8 mouse cellular contexts compared by ENCODE assay signal in genomic region chr3:104637427-104638402, GRCm38 (mm10). TPM values are rescaled to one million over a fixed set of nuclear protein-coding genes. Genes with fewer than 3 reads are reported as not detected.
DNase-seq lines count a peak whose midpoint lies in the region; ATAC-seq and TF ChIP-seq lines count a peak whose summit lies in the region.

No protein-coding gene starts in this region.

- peak overlapping the region; percentile 78 for H3K27ac ChIP-seq in intestine, postnatal 0 days (ENCODE audit: low read depth, low read length)
- H3K27ac ChIP-seq in lung, embryonic 15.5 days, result peak overlapping the region; percentile 81
- H3K27ac ChIP-seq in small intestine, adult 2 months (ENCODE audit: insufficient read depth, low read depth, low read length), result peak overlapping the region; percentile 6; the same call in 1 of the 2 replicates

- peak; percentile 34 for ATAC-seq in common myeloid progenitor, adult 5-6 weeks (replicated peaks; ENCODE audit: low read depth, poor library complexity, severe bottlenecking)
- ATAC-seq in intestine, postnatal 0 days, result peak; percentile 42
- ATAC-seq in lung, embryonic 15.5 days (ENCODE audit: borderline replicate concordance, extremely low read depth, low FRiP score, low TSS enrichment), result peak; percentile 63

- H3K27me3 ChIP-seq in intestine, postnatal 0 days (replicated peaks; ENCODE audit: control insufficient read depth, insufficient read depth, low read length), result no peaks in the 10 kb centered on the region
- no peaks in the 10 kb centered on the region for H3K27me3 ChIP-seq in lung, embryonic 15.5 days
- H3K27me3 ChIP-seq in small intestine, adult 2 months (ENCODE audit: control insufficient read depth, insufficient read depth, low read length), result no peaks in the 10 kb centered on the region

- TF ChIP-seq POLR2A in small intestine, adult 2 months (IDR thresholded peaks at IDR 0.05; ENCODE audit: low read depth, low read length), result no peak

- H3K4me3 ChIP-seq in intestine, postnatal 0 days (ENCODE audit: low read depth, low read length), result peak overlapping the region; percentile 89
- peak overlapping the region; percentile 96 for H3K4me3 ChIP-seq in lung, embryonic 15.5 days
- H3K4me3 ChIP-seq in small intestine, adult 2 months (ENCODE audit: low read depth, low read length), result peak overlapping the region; percentile 95

- no peaks in the 10 kb centered on the region for H3K9me3 ChIP-seq in intestine, postnatal 0 days (ENCODE audit: control insufficient read depth)
- no peaks in the 10 kb centered on the region for H3K9me3 ChIP-seq in lung, embryonic 15.5 days

- H3K9ac ChIP-seq in intestine, postnatal 0 days (ENCODE audit: low read depth, low read length), result peak overlapping the region; percentile 80
- peak overlapping the region; percentile 89 for H3K9ac ChIP-seq in lung, embryonic 15.5 days

- no peak for TF ChIP-seq CTCF in intestine, postnatal 0 days (IDR thresholded peaks at IDR 0.05; ENCODE audit: low read depth)
- TF ChIP-seq CTCF in small intestine, adult 2 months (IDR thresholded peaks at IDR 0.05; ENCODE audit: extremely low read depth, insufficient read length, insufficient replicate concordance, low read depth, low read length), result no peak

- DNase-seq in embryo, embryonic 11 days, result peak; percentile 58
- DNase-seq in embryo, embryonic 9.5 days (ENCODE audit: extremely low spot score), result no peak
- DNase-seq in CD4-positive helper T cell, adult 2 months (ENCODE audit: low read depth, low spot score), result peak; percentile 56
- peak; percentile 16 to 22 for DNase-seq in gastrocnemius, postnatal 4 days (ENCODE audit: low spot score in 2 of 2)

- 12% methylated on average over 38 of the region's 38 CpGs for WGBS in intestine, postnatal 0 days
- WGBS in lung, embryonic 15.5 days, result 12% methylated on average over 38 of the region's 38 CpGs
- WGBS in small intestine, adult 2 months, result 8% methylated on average over 38 of the region's 38 CpGs

- H3K36me3 ChIP-seq in intestine, postnatal 0 days (ENCODE audit: control insufficient read depth, insufficient read depth), result no peaks in the 10 kb centered on the region
- H3K36me3 ChIP-seq in lung, embryonic 15.5 days, result no peaks in the 10 kb centered on the region
- no peaks in the 10 kb centered on the region for H3K36me3 ChIP-seq in small intestine, adult 2 months (ENCODE audit: control insufficient read depth, insufficient read depth, low read length)

- peak overlapping the region; percentile 99 for H3K4me2 ChIP-seq in intestine, postnatal 0 days (replicated peaks; ENCODE audit: low read depth)
- H3K4me2 ChIP-seq in lung, embryonic 15.5 days, result peak overlapping the region; percentile 99

- no peaks in the 10 kb centered on the region for H3K4me1 ChIP-seq in intestine, postnatal 0 days (replicated peaks; ENCODE audit: control insufficient read depth, insufficient read depth, low read length)
- H3K4me1 ChIP-seq in lung, embryonic 15.5 days, result peaks cover 5% of the 10 kb centered on the region; the same call in 1 of the 2 replicates
- H3K4me1 ChIP-seq in small intestine, adult 2 months (ENCODE audit: control insufficient read depth, insufficient read depth, insufficient read length, low read length), result peaks cover 1% of the 10 kb centered on the region; the same call in 1 of the 2 replicates

RNA-seq across cellular contexts. Expression of gene Slc16a1, which starts 0.8 kb away (rescaled TPM):
- total RNA-seq in common myeloid progenitor, adult 5-6 weeks (2017), result 82.4 and 85.1 TPM in 2 replicates
- 10 to 100 TPM; 28.5 to 36.1 TPM for total RNA-seq in gastrocnemius, postnatal 4 days (2021)
- polyA plus RNA-seq in intestine, postnatal 0 days (2015; fragmentation: Nextera tagmentation; extraction: Ambion mirVana), result 36.6 and 36.7 TPM in 2 replicates
- 29.1 and 29.5 TPM in 2 replicates for polyA plus RNA-seq in lung, embryonic 15.5 days (2015; fragmentation: Nextera tagmentation; extraction: Ambion mirVana)
- polyA plus RNA-seq in small intestine, adult 2 months (2012; rRNA removed), result 8.3 and 17.1 TPM in 2 replicates

Comparison
In these comparisons a context has a peak if more than half of its experiments do, and no peak if none do; other contexts are left out.
1. H3K27ac ChIP-seq: peak in every context shown above with its lines; median percentile 81 in lung, embryonic 15.5 days; 78 in intestine, postnatal 0 days; 6 in small intestine, adult 2 months.